Mouse (Mus musculus): Measurements from ENCODE around the gene 4833439L19Rik. TPM values are rescaled to one million over a fixed set of nuclear protein-coding genes. Genes with fewer than 3 reads are reported as not detected.

4833439L19Rik gene
- 144 and 231 TPM in 2 replicates for polyA plus RNA-seq (2021; fragmentation: Nextera tagmentation)
- long read RNA-seq, experiment 1, transcript 4833439L19Rik-209 (5 exons, 946 nt): minor isoform, 154 of 1,055 reads
- long read RNA-seq, experiment 1, transcript 4833439L19Rik-201 (9 exons, 2,727 nt): major isoform, 209 of 1,055 reads
- long read RNA-seq, experiment 1, transcript 4833439L19Rik-208 (8 exons, 2,502 nt): minor isoform, 23 of 1,055 reads
- long read RNA-seq, experiment 1, partial matches to known transcripts: 92 of 1,055 reads
- long read RNA-seq, experiment 1, other reads (novel, unspliced or antisense): 576 of 1,055 reads
- long read RNA-seq, experiment 2, transcript 4833439L19Rik-209 (5 exons, 946 nt): major isoform, 37 of 158 reads
- long read RNA-seq, experiment 2, transcript 4833439L19Rik-201 (9 exons, 2,727 nt): minor isoform, 17 of 158 reads
- long read RNA-seq, experiment 2, partial matches to known transcripts: 16 of 158 reads
- long read RNA-seq, experiment 2, other reads (novel, unspliced or antisense): 86 of 158 reads

DNA sequence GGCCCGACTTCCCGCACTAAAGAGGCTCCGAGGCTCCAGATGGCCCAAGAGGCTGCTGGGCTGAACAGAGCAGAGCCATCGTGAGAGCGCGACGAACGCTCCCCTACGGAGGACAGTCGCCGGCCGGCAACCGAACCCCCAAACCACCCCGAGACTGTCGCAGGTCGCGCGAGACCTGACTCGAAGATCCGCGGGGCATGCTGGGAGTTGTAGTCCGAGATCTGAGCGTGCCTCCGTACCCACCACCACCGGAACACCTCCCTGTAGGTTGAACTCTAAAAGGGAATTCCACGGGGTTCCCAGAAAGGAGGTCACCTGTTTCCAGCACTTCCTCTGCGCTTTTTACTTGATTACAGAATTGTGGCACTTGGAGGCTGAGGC is at the start of gene 4833439L19Rik:
4833439L19Rik (minus strand) TSS at position 235 of the 381 bp plus-strand sequence.

DNA sequence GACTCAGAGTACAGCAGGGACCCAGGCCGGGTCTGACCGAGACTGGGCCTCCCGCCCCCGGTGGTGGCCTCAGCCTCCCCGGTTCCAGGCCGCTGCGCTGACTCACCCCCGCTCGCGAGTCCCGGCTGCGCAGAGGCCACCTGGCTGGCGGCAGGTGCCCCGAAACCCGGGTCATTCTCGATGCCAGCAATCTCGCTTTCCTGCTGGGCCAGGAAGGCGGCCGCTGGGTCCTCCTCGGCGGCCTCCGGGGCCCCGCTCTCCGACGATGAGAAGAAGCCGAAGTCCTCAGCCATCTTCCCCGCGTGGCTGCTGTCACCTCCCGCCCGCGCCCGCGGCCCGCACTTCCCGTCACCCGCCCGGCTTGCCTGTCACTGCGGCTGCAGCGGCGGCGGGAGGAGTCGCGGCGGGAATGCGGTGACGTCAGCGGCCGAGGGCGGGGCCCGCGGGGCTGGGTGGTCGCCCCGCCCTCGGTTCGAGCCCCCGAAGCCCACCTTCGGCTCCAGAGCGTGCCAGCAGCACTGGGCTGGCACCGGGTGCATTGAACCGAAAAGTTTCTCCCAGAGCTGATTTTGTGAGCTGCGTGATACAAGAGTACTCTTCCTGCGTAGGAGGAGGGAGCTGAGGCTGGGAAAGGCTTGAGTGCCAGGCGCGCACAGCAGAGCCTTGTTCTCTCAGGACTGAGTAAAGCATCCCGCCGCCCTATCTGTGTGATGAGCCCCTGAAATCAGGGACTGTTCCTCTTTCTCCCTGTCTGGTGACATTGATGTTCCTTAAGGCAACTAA is 45.9 kb upstream of the 4833439L19Rik start, which contains the start of gene Cltb:
Cltb (minus strand) TSS at position 373 of the 783 bp plus-strand sequence.

DNA sequence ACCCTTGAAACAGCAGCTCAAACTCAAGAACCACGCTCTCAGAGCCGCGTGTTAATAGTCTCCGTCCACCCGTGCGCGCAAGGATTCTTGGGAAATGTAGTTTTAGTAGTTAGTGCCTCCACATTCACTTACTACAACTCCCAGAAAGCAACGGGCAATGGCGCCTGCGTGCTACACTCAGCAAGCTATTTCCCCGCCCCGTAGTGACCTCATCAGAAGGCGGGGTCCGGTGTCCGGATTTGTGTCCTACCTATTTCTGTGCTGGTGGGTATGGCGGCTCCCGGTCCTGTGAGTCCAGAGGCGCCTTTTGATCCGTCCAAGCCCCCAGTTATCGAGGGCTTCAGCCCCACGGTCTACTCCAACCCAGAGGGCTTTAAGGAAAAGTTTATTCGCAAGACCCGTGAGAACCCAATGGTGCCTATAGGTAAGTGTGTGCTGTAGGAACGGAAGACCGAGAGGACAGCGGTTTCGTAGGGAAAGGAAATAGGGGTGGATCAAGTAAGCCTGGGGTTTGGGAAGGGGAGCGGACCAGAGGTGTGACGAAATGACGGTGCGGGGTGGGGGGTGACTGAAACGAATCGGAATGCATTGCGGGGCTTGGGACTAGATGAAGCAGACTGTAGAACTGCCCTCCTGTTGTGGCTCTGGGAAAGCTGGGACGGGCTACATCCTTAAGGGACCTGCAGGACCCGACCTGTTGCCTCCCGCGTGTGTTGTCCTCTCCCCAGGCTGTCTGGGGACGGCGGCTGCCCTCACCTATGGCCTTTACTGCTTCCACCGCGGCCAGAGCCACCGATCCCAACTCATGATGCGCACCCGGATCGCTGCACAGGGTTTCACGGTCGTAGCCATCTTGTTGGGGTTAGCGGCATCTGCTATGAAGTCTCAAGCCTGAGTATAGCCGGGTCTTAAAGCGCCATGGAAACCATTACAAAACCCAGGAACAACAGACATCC is 25.0 kb upstream of the 4833439L19Rik start, which contains the start of the genes Nop16 and Higd2a:
Nop16 (minus strand) TSS at position 95 of the 956 bp plus-strand sequence.
Higd2a (plus strand) TSS at position 212 of the 956 bp plus-strand sequence.

DNA sequence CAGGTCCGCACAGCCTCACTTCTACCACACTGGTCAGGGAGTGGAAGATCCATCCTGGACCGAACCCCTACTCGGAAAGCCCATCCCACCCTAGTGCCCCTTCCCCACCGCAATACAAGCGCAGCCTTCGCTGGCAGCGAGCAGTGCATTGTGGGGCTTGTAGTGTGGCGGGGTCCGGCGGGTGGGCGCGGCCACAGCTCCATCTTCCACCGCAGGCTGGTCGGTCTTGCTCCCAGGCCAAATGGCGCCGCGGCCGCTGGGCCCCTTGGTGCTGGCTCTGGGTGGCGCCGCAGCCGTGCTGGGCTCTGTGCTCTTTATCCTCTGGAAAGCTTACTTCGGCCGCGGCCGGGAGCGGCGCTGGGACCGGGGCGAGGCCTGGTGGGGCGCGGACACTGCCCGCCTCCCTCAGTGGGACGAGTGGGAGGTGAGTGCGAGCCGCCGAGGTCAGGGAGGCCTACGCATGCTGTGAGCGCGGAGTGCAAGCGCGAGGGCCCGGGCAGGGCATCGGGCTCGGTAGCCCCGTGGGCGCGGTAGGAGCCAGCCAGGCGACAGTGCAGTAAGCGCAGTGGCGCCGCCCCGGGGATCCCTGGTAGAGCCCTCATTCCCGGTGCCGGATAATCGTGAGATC is 9.7 kb upstream of the 4833439L19Rik start, which contains the start of gene Arl10:
Arl10 (plus strand) TSS at position 162 of the 628 bp plus-strand sequence.

DNA sequence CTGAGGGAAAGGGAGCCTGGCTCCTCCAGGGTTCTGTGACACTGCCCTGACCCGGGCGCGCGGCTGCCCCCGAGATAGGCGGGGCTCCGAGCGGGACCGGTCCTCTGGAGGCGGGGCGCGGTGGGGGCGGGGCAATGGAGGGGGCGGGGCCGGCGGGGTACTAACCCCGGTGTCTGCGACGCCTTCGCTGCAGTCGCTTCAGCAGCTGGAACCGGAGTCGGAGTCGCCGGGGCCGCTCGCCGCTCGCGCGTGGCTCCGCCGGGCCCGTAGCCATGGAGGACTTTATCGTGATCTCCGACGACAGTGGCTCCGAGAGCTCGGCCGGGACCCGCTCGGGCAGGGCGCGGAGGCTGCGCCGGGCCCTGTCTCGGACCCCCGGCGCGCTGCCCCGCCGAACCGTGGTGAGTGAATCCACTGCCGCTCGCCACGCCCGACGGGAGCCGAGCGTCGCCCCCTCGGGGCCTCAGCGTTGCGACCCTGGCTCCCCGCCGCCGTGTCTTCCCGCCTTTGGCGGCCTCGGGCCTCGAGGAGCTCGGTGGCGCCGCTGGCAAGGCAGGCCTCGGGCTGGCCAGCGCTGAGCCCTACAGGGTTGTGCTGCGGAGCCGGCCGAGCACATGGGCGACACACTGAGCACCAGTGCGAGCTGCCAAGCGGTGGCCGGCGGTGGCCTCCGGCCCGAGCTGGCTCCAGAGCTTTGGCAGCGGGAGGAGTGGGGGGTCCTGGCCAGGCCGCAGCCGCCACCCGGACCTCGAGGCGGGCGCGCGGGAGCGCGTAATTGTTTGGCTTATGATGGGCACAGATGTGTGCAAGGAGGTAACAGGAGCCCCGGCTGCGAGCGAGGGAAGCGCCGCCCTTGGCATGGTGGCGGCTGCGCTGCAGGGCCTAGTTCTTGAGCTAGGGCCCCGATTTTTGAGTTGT is 61.4 kb downstream of the 4833439L19Rik start, which contains the start of gene Simc1:
Simc1 (plus strand) TSS at position 176 of the 918 bp plus-strand sequence.

Other genes starting within 250 kb of the 4833439L19Rik start
- gene Cplx2, start 194.1 kb downstream of the 4833439L19Rik start, polyA plus RNA-seq (2021; fragmentation: Nextera tagmentation): 221 and 225 TPM in 2 replicates
- 37.9 and 59.1 TPM in 2 replicates for gene Thoc3, start 96.6 kb downstream of the 4833439L19Rik start, polyA plus RNA-seq (2021; fragmentation: Nextera tagmentation)
- gene Simc1, start 61.7 kb downstream of the 4833439L19Rik start, polyA plus RNA-seq (2021; fragmentation: Nextera tagmentation): 4.8 and 5.1 TPM in 2 replicates
- gene Arl10, start 9.6 kb upstream of the 4833439L19Rik start, polyA plus RNA-seq (2021; fragmentation: Nextera tagmentation): 29.6 and 29.7 TPM in 2 replicates
- 26.8 and 33.1 TPM in 2 replicates for gene Nop16, start 24.7 kb upstream of the 4833439L19Rik start, polyA plus RNA-seq (2021; fragmentation: Nextera tagmentation)
- gene Higd2a, start 24.8 kb upstream of the 4833439L19Rik start, polyA plus RNA-seq (2021; fragmentation: Nextera tagmentation): 459 and 466 TPM in 2 replicates
- 327 and 401 TPM in 2 replicates for gene Cltb, start 45.9 kb upstream of the 4833439L19Rik start, polyA plus RNA-seq (2021; fragmentation: Nextera tagmentation)
- 32.3 and 53.8 TPM in 2 replicates for gene Faf2, start 56.3 kb upstream of the 4833439L19Rik start, polyA plus RNA-seq (2021; fragmentation: Nextera tagmentation)
- gene Rnf44, start 128.5 kb upstream of the 4833439L19Rik start, polyA plus RNA-seq (2021; fragmentation: Nextera tagmentation): 51.4 and 177 TPM in 2 replicates
- gene Cdhr2, start 136.0 kb upstream of the 4833439L19Rik start, polyA plus RNA-seq (2021; fragmentation: Nextera tagmentation): 0.27 and 0.29 TPM in 2 replicates
- 9.8 and 42.2 TPM in 2 replicates for gene Gprin1, start 184.4 kb upstream of the 4833439L19Rik start, polyA plus RNA-seq (2021; fragmentation: Nextera tagmentation)
- 50.2 and 213 TPM in 2 replicates for gene Sncb, start 201.2 kb upstream of the 4833439L19Rik start, polyA plus RNA-seq (2021; fragmentation: Nextera tagmentation)
- gene Eif4e1b, start 218.6 kb upstream of the 4833439L19Rik start, polyA plus RNA-seq (2021; fragmentation: Nextera tagmentation): not detected in 2 replicates
- gene Tspan17, start 223.9 kb upstream of the 4833439L19Rik start, polyA plus RNA-seq (2021; fragmentation: Nextera tagmentation): 148 and 156 TPM in 2 replicates